Mouse (Mus musculus): Measurements from ENCODE around the gene P2rx6. TPM values are rescaled to one million over a fixed set of nuclear protein-coding genes. Genes with fewer than 3 reads are reported as not detected.
"Not testable (repeated sequence)": the region's sequence is repeated elsewhere in the genome, so short reads cannot be mapped to it uniquely, and the experiment has no call there.

Gene P2rx6
- polyA plus RNA-seq, 1 experiment from 2014 or later, result 1.9 TPM

DNA sequence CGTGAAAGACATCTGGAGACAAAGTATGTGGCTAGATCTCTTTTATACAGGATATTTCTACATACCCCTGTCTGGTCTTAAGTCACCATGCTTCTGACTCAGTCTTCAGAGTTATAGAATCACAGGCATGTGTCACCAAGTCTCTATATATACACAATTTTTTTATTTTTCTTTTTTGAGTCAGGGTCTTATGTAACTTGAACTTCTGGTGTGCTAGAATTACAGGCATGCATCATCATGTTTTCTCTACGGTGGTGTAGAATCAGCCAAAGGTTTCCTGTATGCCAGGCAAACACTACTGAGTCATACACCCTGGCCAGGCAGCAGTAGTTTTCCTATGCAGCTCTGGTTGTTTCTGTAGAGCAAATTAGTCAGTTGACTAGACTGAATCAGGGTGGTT is 19.1 kb upstream of the P2rx6 start:
- no peak for ATAC-seq (replicated peaks)
- no peak overlapping the region for H3K4me2 ChIP-seq (replicated peaks)
- H3K27ac ChIP-seq (replicated peaks), result no peak overlapping the region
- H3K4me3 ChIP-seq, result no peak overlapping the region
- H3K27me3 ChIP-seq, result 0 out of 2 replicates have a peak, but pooled peaks cover 3% of the 10 kb centered on the region
- H3K9ac ChIP-seq (replicated peaks), result no peak overlapping the region
- H3K9me3 ChIP-seq, result no peaks in the 10 kb centered on the region
- H3K36me3 ChIP-seq, result no peaks in the 10 kb centered on the region
- H3K4me1 ChIP-seq, result no peaks in the 10 kb centered on the region
- 88% methylated on average over 2 of the region's 2 CpGs for WGBS

DNA sequence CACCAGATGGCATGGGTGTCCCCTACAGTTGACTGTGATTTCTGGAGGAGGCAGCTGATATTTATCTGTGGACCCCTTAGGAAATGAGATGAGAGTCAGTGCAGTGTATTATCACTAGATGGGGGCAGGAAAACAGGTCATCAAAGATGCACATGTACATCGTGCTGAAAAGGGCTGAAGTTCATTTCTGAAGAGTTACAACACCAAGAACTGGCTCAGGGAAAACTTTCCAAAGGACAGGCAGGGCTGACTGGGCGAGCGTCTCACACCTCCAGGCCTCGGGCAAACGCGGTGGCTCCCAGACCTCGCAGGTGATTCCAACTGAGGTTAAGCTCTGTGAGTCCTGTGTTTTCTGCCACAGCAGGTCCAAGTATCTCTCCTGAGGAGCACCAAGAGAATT is 8.8 kb upstream of the P2rx6 start:
- 86% methylated on average over 7 of the region's 7 CpGs for WGBS
- Histone ChIP-seq H3K4me3 (no peak overlapping the region), H3K9ac (replicated peaks) (no peak overlapping the region), H3K4me1 (peaks cover 14% of the 10 kb centered on the region), H3K4me2 (replicated peaks) (no peak overlapping the region), H3K9me3 (no peaks in the 10 kb centered on the region), H3K27me3 (no peaks in the 10 kb centered on the region), H3K27ac (replicated peaks) (no peak overlapping the region), H3K36me3 (no peaks in the 10 kb centered on the region)
- ATAC-seq (replicated peaks), result no peak

DNA sequence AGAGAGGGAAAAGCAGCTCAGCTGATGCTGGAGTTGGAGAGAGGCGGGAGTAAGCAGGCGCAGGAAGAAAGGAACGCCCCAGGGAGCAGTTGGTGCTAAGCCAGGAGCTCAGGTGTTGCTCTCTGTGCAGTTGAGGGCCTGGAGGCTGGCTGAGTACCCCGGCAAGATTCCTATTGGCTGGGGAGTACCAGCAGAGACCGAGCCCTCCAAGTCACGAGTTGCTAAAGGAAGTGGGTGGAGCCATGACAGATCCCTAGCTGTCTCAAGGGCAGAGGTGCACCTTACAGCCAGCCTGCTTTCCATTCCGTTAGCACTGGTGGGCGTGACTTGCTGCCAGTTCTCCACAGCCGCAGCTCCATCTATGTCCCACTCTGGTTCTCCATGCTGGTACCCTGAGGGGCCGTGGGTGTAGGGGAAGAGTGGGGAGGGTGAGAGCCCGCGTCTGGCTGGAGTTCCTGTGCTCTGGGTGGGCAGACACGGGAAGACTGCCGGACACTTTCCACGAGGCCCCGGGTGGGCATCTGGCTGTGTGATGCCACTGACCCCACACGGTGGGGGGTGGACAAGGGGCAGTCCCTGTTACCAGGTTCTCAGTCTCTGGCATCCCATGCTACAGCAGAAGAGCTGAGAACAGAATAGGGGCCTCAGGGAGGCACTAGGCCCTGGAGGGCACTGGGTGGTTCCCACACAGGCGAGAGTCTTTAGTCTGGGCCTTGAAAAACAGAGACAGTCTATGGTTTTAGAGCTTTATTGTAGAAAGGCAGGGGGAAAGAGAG is 7.6 kb upstream of the P2rx6 start:
- ATAC-seq (replicated peaks), result peak; percentile 80
- H3K9me3 ChIP-seq, result no peaks in the 10 kb centered on the region
- H3K4me1 ChIP-seq, result peaks cover 24% of the 10 kb centered on the region
- no peaks in the 10 kb centered on the region for H3K36me3 ChIP-seq
- no peaks in the 10 kb centered on the region for H3K27me3 ChIP-seq
- H3K4me2 ChIP-seq (replicated peaks), result peak overlapping the region; percentile 35
- peak overlapping the region; percentile 11 for H3K4me3 ChIP-seq
- WGBS, result 5% methylated on average over 18 of the region's 18 CpGs
- no peak overlapping the region; the same call in 1 of the 2 replicates for H3K9ac ChIP-seq (replicated peaks)
- no peak overlapping the region for H3K27ac ChIP-seq (replicated peaks)

DNA sequence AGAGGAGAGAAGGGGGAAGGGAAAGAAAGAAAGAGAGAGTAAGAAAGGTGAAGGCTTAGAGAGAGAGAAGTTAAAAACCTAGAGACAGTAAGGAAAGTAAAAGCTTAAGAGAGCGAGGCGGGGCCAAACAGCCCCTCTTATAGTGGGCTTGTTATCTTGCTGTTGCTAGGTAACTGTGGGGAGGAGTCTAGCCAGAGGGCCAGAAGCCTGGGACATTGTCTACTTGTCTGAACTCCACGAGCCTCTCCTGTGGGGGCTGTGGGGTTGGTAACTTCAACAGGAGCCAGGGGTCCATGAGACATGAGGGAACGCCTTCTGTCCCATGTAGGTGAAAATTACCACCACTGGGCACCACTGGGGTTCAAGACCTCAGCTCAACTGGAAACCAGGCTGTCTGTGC is 7.0 kb upstream of the P2rx6 start:
- H3K27me3 ChIP-seq; H3K36me3 ChIP-seq; H3K4me3 ChIP-seq; ATAC-seq (replicated peaks); H3K9me3 ChIP-seq; H3K27ac ChIP-seq (replicated peaks); H3K9ac ChIP-seq (replicated peaks): not testable (repeated sequence)
- WGBS, result 9% methylated on average over 4 of the region's 4 CpGs
- H3K4me2 ChIP-seq (replicated peaks), result peak overlapping the region; percentile 35; the same call in 1 of the 2 replicates
- H3K4me1 ChIP-seq, result peaks cover 24% of the 10 kb centered on the region

DNA sequence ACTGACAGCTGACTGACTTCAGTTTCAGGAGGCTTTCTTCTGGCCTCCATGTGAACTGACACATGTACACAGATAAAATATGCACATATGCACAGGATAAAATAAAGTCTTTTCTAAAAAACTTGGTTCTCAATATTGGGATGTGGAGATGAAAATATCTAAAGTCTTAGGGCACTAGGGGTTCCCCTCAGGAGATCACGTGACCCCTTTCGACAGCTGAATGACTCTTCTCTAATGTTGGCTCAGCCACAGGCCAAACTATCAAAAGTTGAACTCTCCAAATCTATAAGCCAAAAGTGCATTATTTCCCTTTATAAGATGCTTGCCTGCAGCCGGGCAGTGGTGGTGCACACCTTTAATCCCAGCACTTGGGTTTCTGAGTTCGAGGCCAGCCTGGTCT is 5.5 kb upstream of the P2rx6 start:
- WGBS, result 84% methylated on average over 4 of the region's 4 CpGs
- ATAC-seq (replicated peaks), result no peak

DNA sequence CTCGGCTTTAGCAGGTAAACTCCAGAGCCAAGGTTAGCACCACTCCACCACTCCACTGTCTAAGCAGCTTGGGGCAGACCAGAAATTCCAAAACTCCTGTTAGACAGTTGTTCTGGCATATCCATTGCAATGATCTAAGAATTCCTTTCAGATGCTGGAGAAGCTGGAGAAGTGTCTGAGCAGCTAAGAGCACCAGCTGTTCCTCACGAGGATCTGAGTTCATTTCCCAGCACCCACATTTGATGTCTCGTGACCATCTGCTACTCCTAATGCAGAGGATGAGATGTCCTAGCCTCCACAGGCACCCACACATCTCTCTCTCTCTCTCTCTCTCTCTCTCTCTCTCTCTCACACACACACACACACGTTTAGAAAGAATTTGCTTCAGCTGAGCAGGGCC is 4.8 kb upstream of the P2rx6 start:
- no peak for ATAC-seq (replicated peaks)
- H3K4me2 ChIP-seq (replicated peaks), result no peak overlapping the region
- H3K36me3 ChIP-seq, result no peaks in the 10 kb centered on the region
- no peak overlapping the region for H3K4me3 ChIP-seq
- WGBS, result 68% methylated on average over 4 of the region's 4 CpGs
- peaks cover 31% of the 10 kb centered on the region for H3K4me1 ChIP-seq
- no peak overlapping the region for H3K9ac ChIP-seq (replicated peaks)
- H3K27me3 ChIP-seq, result no peaks in the 10 kb centered on the region; the same call in 1 of the 2 replicates
- no peaks in the 10 kb centered on the region for H3K9me3 ChIP-seq
- no peak overlapping the region for H3K27ac ChIP-seq (replicated peaks)

More for the DNA sequence above, 5.5 kb upstream of the P2rx6 start:
- Histone ChIP-seq H3K36me3 (no peaks in the 10 kb centered on the region), H3K4me2 (replicated peaks) (no peak overlapping the region), H3K4me1 (peaks cover 30% of the 10 kb centered on the region), H3K4me3 (no peak overlapping the region), H3K9me3 (no peaks in the 10 kb centered on the region), H3K27me3 (no peaks in the 10 kb centered on the region; the same call in 1 of the 2 replicates), H3K9ac (replicated peaks) (no peak overlapping the region), H3K27ac (replicated peaks) (no peak overlapping the region)

DNA sequence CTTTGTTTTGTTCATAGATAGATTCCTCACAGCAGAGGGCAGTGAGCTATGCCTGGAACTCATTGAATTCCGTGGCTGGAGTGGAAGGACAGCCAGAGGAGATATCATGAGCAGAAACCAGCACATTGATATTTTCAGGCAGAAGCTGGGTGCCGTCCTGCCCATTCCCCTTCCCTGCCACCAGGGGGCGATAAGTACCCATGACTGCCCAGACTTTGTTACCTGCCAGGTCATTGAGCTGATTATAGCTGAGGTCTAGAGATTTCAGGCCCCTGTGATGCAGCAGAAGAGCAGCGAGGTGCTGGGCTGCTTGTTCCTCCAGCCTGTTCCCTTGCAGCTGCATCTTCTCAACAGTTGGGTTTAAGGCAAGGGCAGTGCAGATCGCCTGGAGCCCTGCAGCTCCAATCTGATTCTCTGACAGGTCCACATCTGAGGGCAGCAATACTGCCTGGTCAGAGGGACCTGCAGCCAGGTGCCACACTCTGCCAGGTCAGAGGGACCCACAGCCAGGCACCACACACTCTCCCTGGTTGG is 3.7 kb upstream of the P2rx6 start:
- H3K9ac ChIP-seq (replicated peaks), result no peak overlapping the region
- H3K4me2 ChIP-seq (replicated peaks), result no peak overlapping the region
- no peaks in the 10 kb centered on the region; the same call in 1 of the 2 replicates for H3K27me3 ChIP-seq
- no peak overlapping the region for H3K4me3 ChIP-seq
- peak; percentile 15; the same call in 1 of the 2 replicates for ATAC-seq (replicated peaks)
- peaks cover 34% of the 10 kb centered on the region for H3K4me1 ChIP-seq
- no peaks in the 10 kb centered on the region for H3K9me3 ChIP-seq
- H3K27ac ChIP-seq (replicated peaks), result no peak overlapping the region
- 0% methylated on average over 5 of the region's 5 CpGs for WGBS
- no peaks in the 10 kb centered on the region for H3K36me3 ChIP-seq

DNA sequence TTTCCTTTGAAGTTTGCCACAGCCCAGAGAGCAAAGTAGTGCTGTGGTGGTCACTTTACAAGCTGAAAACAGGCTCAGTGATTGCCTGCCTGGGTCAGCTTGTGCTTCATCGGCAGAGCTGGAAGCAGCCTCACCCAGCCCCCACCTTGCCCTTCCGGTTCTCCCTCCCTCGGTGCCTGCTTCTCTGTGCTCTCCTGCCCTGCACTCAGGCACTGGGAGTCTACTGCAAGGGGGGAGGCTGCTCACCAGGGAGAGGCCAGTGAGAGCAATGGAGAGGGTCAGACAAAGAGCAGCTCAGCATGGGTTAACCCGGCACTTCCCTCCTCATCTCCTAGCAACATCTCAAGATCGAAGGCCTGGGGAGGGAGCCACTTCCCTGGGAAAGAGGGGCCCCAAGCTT is 2.9 kb upstream of the P2rx6 start:
- ATAC-seq (replicated peaks), result no peak
- Histone ChIP-seq H3K9me3 (no peaks in the 10 kb centered on the region), H3K9ac (replicated peaks) (no peak overlapping the region), H3K27ac (replicated peaks) (no peak overlapping the region), H3K4me2 (replicated peaks) (no peak overlapping the region), H3K4me3 (no peak overlapping the region), H3K36me3 (no peaks in the 10 kb centered on the region), H3K4me1 (peaks cover 34% of the 10 kb centered on the region), H3K27me3 (no peaks in the 10 kb centered on the region; the same call in 1 of the 2 replicates)
- WGBS, result 1% methylated on average over 5 of the region's 5 CpGs

DNA sequence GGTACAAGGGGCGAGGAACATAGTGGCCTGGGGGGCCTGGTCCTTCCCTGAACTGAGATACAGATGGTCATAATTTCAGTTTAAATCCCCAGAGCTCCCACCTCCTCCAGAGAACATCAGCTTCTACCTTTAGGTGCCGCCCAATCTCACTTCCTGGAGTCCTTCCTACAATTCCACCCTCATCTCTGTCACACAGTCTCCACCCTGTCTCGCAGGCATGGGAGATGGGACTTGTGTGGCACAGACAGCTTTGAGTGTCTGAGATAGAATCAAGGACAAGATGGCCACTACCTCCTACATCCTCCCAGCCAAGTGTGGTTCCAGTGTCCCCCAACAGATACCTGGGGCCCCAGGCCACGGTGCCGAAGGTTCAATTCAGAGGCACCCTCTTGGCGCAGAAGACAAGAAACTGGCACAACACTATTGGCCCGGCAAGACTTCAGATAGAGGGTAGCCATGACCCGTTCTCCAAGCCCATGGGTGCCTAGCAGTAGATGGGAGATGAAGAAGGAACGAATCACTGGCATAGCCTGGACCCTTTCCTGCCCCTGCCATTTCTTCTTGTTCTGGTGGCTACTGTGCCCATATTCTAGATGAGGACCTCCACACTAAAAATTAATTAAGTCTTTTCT is 2.2 kb upstream of the P2rx6 start:
- Histone ChIP-seq H3K9me3 (no peaks in the 10 kb centered on the region), H3K27me3 (no peaks in the 10 kb centered on the region; the same call in 1 of the 2 replicates), H3K4me2 (replicated peaks) (no peak overlapping the region), H3K4me1 (peaks cover 27% of the 10 kb centered on the region), H3K36me3 (no peaks in the 10 kb centered on the region), H3K4me3 (no peak overlapping the region), H3K9ac (replicated peaks) (no peak overlapping the region), H3K27ac (replicated peaks) (no peak overlapping the region)
- ATAC-seq (replicated peaks), result no peak
- 66% methylated on average over 9 of the region's 9 CpGs for WGBS

DNA sequence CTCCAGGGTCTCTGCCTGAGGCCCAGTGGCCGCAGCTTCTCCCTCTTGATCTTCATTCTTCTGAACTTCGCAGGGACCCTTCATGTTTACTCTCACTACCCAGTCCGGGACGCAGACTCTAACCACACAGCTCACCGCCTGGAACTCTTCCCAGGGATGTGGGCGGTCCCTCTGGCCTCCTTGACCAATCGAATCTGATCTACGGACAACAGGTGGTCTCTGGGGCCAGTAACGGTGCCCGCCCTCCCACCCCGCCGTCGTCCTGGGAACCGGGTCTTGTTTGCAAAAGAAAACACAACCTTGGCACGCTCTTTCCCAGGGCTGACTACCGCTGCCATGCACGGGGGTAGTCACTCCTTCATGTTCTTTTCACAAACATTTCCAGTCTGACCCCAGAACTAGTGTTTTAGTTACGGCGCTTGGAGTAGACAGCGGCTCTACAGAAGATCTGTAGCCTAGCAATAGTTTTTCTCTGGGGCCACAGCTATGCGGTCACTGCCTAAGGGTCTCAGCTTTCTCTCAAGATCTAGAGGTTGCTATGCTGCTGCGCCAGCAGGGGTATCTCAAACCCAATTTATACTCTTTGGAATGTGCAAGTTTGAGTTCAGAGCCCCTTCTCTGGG is 446 bp upstream of the P2rx6 start, which contains the start of gene Lrrc74b:
Lrrc74b (minus strand) TSS at position 120 of the 623 bp plus-strand sequence.
- Histone ChIP-seq H3K36me3 (no peaks in the 10 kb centered on the region), H3K4me3 (peak within 1 kb of the TSS; percentile 14), H3K27ac (replicated peaks) (peak within 1 kb of the TSS; percentile 6), H3K9me3 (no peaks in the 10 kb centered on the region), H3K27me3 (no peaks in the 10 kb centered on the region; the same call in 1 of the 2 replicates), H3K4me2 (replicated peaks) (peak within 1 kb of the TSS; percentile 33), H3K4me1 (peaks cover 20% of the 10 kb centered on the region), H3K9ac (replicated peaks) (no peak within 1 kb of the TSS)
- ATAC-seq (replicated peaks), result peak; percentile 70
- 1% methylated on average over 22 of the region's 22 CpGs for WGBS

DNA sequence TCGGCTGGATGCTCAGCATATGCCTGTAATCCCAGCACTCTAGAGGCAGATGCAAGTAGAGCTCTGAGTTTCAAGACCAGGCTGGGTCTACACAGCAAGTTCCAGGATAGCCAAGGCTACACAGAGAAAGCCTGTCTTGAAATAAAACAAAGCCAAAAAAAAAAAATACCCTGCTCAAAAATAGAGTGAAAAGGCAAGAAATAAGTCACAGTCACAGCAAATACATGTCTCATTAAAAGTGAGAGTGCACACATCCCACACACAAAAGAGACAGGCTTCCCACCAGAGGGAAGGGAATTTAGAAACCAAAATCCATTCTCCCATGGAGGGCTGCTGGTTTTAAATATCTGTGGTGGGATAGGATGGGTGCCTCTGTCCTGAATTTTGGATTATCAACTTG is 1.9 kb downstream of the P2rx6 start:
- Histone ChIP-seq H3K9me3 (no peaks in the 10 kb centered on the region), H3K4me1 (peaks cover 14% of the 10 kb centered on the region), H3K9ac (replicated peaks) (no peak overlapping the region), H3K27me3 (no peaks in the 10 kb centered on the region; the same call in 1 of the 2 replicates), H3K4me2 (replicated peaks) (no peak overlapping the region), H3K4me3 (no peak overlapping the region), H3K36me3 (no peaks in the 10 kb centered on the region), H3K27ac (replicated peaks) (no peak overlapping the region)
- no peak for ATAC-seq (replicated peaks)
- 9% methylated on average over 1 of the region's 1 CpGs for WGBS

DNA sequence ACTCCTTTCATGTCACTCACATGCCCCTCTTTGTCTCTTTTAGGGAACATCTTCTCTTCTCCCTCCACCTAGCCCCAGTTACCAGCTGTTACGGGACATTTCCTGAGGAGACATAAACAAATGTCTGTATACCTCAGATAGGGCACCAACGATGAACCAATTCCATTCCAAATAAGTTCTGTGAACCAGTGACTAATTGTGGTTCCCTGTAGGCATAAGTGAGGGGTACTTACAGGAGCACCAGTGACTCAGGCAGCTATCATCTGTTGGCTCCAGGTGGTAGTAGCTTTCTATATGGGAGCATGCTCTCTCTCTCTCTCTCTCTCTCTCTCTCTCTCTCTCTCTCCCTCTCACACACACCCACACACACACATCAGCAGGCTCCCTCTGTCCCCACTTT is 2.5 kb downstream of the P2rx6 start:
- no peak for ATAC-seq (replicated peaks)
- 84% methylated on average over 2 of the region's 2 CpGs for WGBS
- Histone ChIP-seq H3K27ac (replicated peaks) (no peak overlapping the region), H3K4me1 (peaks cover 10% of the 10 kb centered on the region; the same call in 1 of the 2 replicates), H3K9me3 (no peaks in the 10 kb centered on the region), H3K36me3 (no peaks in the 10 kb centered on the region), H3K4me2 (replicated peaks) (no peak overlapping the region), H3K9ac (replicated peaks) (no peak overlapping the region), H3K4me3 (no peak overlapping the region), H3K27me3 (no peaks in the 10 kb centered on the region; the same call in 1 of the 2 replicates)

Data from forebrain, embryonic 15.5 days (tissue).